Mouse (Mus musculus): ENCODE results near the gene Muc4. TPM values are rescaled to one million over a fixed set of nuclear protein-coding genes. Genes with fewer than 3 reads are reported as not detected.
A peak's percentile ranks its signal among the peaks of the same experiment; 100 is the strongest.

The Muc4 gene
- polyA plus RNA-seq, 1 experiment from 2014 or later = 0.21 TPM

- Histone ChIP-seq H3K9me3 (replicated peaks; ENCODE audit: control insufficient read depth, low read length) (no peaks in the 10 kb centered on the region), H3K9ac (ENCODE audit: low read length) (no peak overlapping the region), H3K4me1 (ENCODE audit: control insufficient read depth, insufficient read depth, low read length) (peaks cover 11% of the 10 kb centered on the region), H3K4me3 (ENCODE audit: low read length) (no peak overlapping the region), H3K36me3 (ENCODE audit: control insufficient read depth, insufficient read depth) (no peaks in the 10 kb centered on the region), H3K27ac (ENCODE audit: low read length) (no peak overlapping the region), H3K4me2 (ENCODE audit: low read depth, low read length) (no peak overlapping the region), H3K27me3 (ENCODE audit: control insufficient read depth, insufficient read depth, low read length) (no peaks in the 10 kb centered on the region)
- WGBS = 62% methylated on average over 8 of the region's 8 CpGs
- no peak for ATAC-seq (replicated peaks; ENCODE audit: extremely low read depth, insufficient read depth, low FRiP score)
Measured at GRCm38 (mm10) chr16:32807408-32808185, 71.9 kb downstream of the Muc4 start.

GRCm38 (mm10) chr16:32810321-32810720 is 74.6 kb downstream of the Muc4 start, which contains the start of gene Smbd1:
Smbd1 (minus strand) TSS chr16:32810477.
- Histone ChIP-seq H3K27me3 (ENCODE audit: control insufficient read depth, insufficient read depth, low read length) (no peaks in the 10 kb centered on the region), H3K4me2 (ENCODE audit: low read depth, low read length) (no peak within 1 kb of the TSS), H3K4me1 (ENCODE audit: control insufficient read depth, insufficient read depth, low read length) (peaks cover 6% of the 10 kb centered on the region), H3K4me3 (ENCODE audit: low read length) (no peak within 1 kb of the TSS), H3K9me3 (replicated peaks; ENCODE audit: control insufficient read depth, low read length) (no peaks in the 10 kb centered on the region), H3K9ac (ENCODE audit: low read length) (no peak within 1 kb of the TSS), H3K27ac (ENCODE audit: low read length) (no peak within 1 kb of the TSS), H3K36me3 (ENCODE audit: control insufficient read depth, insufficient read depth) (no peaks in the 10 kb centered on the region)
- WGBS = 85% methylated on average over 4 of the region's 4 CpGs
- ATAC-seq (replicated peaks; ENCODE audit: extremely low read depth, insufficient read depth, low FRiP score) = no peak

- no peak overlapping the region for H3K27ac ChIP-seq (ENCODE audit: low read length)
- ATAC-seq (replicated peaks; ENCODE audit: extremely low read depth, insufficient read depth, low FRiP score) = no peak; the same call in 1 of the 2 replicates
- 0% methylated on average over 9 of the region's 9 CpGs for WGBS
- H3K36me3 ChIP-seq (ENCODE audit: control insufficient read depth, insufficient read depth) = no peaks in the 10 kb centered on the region
- H3K4me3 ChIP-seq (ENCODE audit: low read length) = no peak overlapping the region; the same call in 1 of the 2 replicates
- no peak overlapping the region for H3K9ac ChIP-seq (ENCODE audit: low read length)
- H3K9me3 ChIP-seq (replicated peaks; ENCODE audit: control insufficient read depth, low read length) = no peaks in the 10 kb centered on the region
- peaks cover 13% of the 10 kb centered on the region for H3K4me1 ChIP-seq (ENCODE audit: control insufficient read depth, insufficient read depth, low read length)
- H3K27me3 ChIP-seq (ENCODE audit: control insufficient read depth, insufficient read depth, low read length) = no peaks in the 10 kb centered on the region
- peak overlapping the region; percentile 42 for H3K4me2 ChIP-seq (ENCODE audit: low read depth, low read length)
Measured at GRCm38 (mm10) chr16:32812888-32813361, 77.2 kb downstream of the Muc4 start.

- no peak for ATAC-seq (replicated peaks; ENCODE audit: extremely low read depth, insufficient read depth, low FRiP score)
- no peak overlapping the region; the same call in 1 of the 2 replicates for H3K4me3 ChIP-seq (ENCODE audit: low read length)
Measured at GRCm38 (mm10) chr16:32813362-32813761, 77.7 kb downstream of the Muc4 start.

GRCm38 (mm10) chr16:32813771-32814170 is 78.1 kb downstream of the Muc4 start:
- Histone ChIP-seq H3K4me3 (ENCODE audit: low read length) (no peak overlapping the region), H3K27me3 (ENCODE audit: control insufficient read depth, insufficient read depth, low read length) (no peaks in the 10 kb centered on the region), H3K4me2 (ENCODE audit: low read depth, low read length) (no peak overlapping the region), H3K9ac (ENCODE audit: low read length) (no peak overlapping the region), H3K27ac (ENCODE audit: low read length) (no peak overlapping the region), H3K9me3 (replicated peaks; ENCODE audit: control insufficient read depth, low read length) (no peaks in the 10 kb centered on the region), H3K36me3 (ENCODE audit: control insufficient read depth, insufficient read depth) (no peaks in the 10 kb centered on the region), H3K4me1 (ENCODE audit: control insufficient read depth, insufficient read depth, low read length) (peaks cover 15% of the 10 kb centered on the region)
- ATAC-seq (replicated peaks; ENCODE audit: extremely low read depth, insufficient read depth, low FRiP score) = no peak
- 75% methylated on average over 3 of the region's 3 CpGs for WGBS

More at GRCm38 (mm10) chr16:32813362-32813761, 77.7 kb downstream of the Muc4 start:
- no peaks in the 10 kb centered on the region for H3K36me3 ChIP-seq (ENCODE audit: control insufficient read depth, insufficient read depth)
- peak overlapping the region; percentile 42 for H3K4me2 ChIP-seq (ENCODE audit: low read depth, low read length)
- 49% methylated on average over 9 of the region's 9 CpGs for WGBS
- no peaks in the 10 kb centered on the region for H3K27me3 ChIP-seq (ENCODE audit: control insufficient read depth, insufficient read depth, low read length)
- peaks cover 15% of the 10 kb centered on the region for H3K4me1 ChIP-seq (ENCODE audit: control insufficient read depth, insufficient read depth, low read length)
- no peak overlapping the region for H3K9ac ChIP-seq (ENCODE audit: low read length)
- no peak overlapping the region for H3K27ac ChIP-seq (ENCODE audit: low read length)
- no peaks in the 10 kb centered on the region for H3K9me3 ChIP-seq (replicated peaks; ENCODE audit: control insufficient read depth, low read length)

GRCm38 (mm10) chr16:32814539-32814938 is 78.9 kb downstream of the Muc4 start:
- H3K4me1 ChIP-seq (ENCODE audit: control insufficient read depth, insufficient read depth, low read length) = peaks cover 15% of the 10 kb centered on the region
- 20% methylated on average over 14 of the region's 14 CpGs for WGBS
- peak overlapping the region; percentile 84 for H3K27ac ChIP-seq (ENCODE audit: low read length)
- peak overlapping the region; percentile 69 for H3K9ac ChIP-seq (ENCODE audit: low read length)
- H3K36me3 ChIP-seq (ENCODE audit: control insufficient read depth, insufficient read depth) = no peaks in the 10 kb centered on the region
- peak overlapping the region; percentile 61 for H3K4me2 ChIP-seq (ENCODE audit: low read depth, low read length)
- no peaks in the 10 kb centered on the region for H3K9me3 ChIP-seq (replicated peaks; ENCODE audit: control insufficient read depth, low read length)
- no peaks in the 10 kb centered on the region for H3K27me3 ChIP-seq (ENCODE audit: control insufficient read depth, insufficient read depth, low read length)
- 0 out of 2 replicates have a peak, but pooled peaks have one; percentile 37 for ATAC-seq (replicated peaks; ENCODE audit: extremely low read depth, insufficient read depth, low FRiP score)
- H3K4me3 ChIP-seq (ENCODE audit: low read length) = peak overlapping the region; percentile 47

GRCm38 (mm10) chr16:32815160-32815605 is 79.5 kb downstream of the Muc4 start:
- Histone ChIP-seq H3K9me3 (replicated peaks; ENCODE audit: control insufficient read depth, low read length) (no peaks in the 10 kb centered on the region), H3K9ac (ENCODE audit: low read length) (peak overlapping the region; percentile 69), H3K27ac (ENCODE audit: low read length) (peak overlapping the region; percentile 84), H3K4me2 (ENCODE audit: low read depth, low read length) (peak overlapping the region; percentile 61), H3K36me3 (ENCODE audit: control insufficient read depth, insufficient read depth) (no peaks in the 10 kb centered on the region), H3K4me1 (ENCODE audit: control insufficient read depth, insufficient read depth, low read length) (peaks cover 15% of the 10 kb centered on the region), H3K27me3 (ENCODE audit: control insufficient read depth, insufficient read depth, low read length) (no peaks in the 10 kb centered on the region), H3K4me3 (ENCODE audit: low read length) (peak overlapping the region; percentile 47)
- peak; percentile 83 for ATAC-seq (replicated peaks; ENCODE audit: extremely low read depth, insufficient read depth, low FRiP score)
- WGBS = 5% methylated on average over 6 of the region's 6 CpGs

GRCm38 (mm10) chr16:32818036-32818435 is 82.3 kb downstream of the Muc4 start:
- Histone ChIP-seq H3K4me1 (ENCODE audit: control insufficient read depth, insufficient read depth, low read length) (peaks cover 35% of the 10 kb centered on the region), H3K9ac (ENCODE audit: low read length) (no peak overlapping the region), H3K9me3 (replicated peaks; ENCODE audit: control insufficient read depth, low read length) (no peaks in the 10 kb centered on the region), H3K4me3 (ENCODE audit: low read length) (no peak overlapping the region), H3K36me3 (ENCODE audit: control insufficient read depth, insufficient read depth) (no peaks in the 10 kb centered on the region), H3K4me2 (ENCODE audit: low read depth, low read length) (no peak overlapping the region), H3K27me3 (ENCODE audit: control insufficient read depth, insufficient read depth, low read length) (no peaks in the 10 kb centered on the region), H3K27ac (ENCODE audit: low read length) (no peak overlapping the region)
- no peak for ATAC-seq (replicated peaks; ENCODE audit: extremely low read depth, insufficient read depth, low FRiP score)
- WGBS = 73% methylated on average over 4 of the region's 4 CpGs

GRCm38 (mm10) chr16:32818441-32818840 is 82.8 kb downstream of the Muc4 start:
- Histone ChIP-seq H3K9me3 (replicated peaks; ENCODE audit: control insufficient read depth, low read length) (no peaks in the 10 kb centered on the region), H3K27me3 (ENCODE audit: control insufficient read depth, insufficient read depth, low read length) (no peaks in the 10 kb centered on the region), H3K4me1 (ENCODE audit: control insufficient read depth, insufficient read depth, low read length) (peaks cover 36% of the 10 kb centered on the region), H3K4me3 (ENCODE audit: low read length) (no peak overlapping the region), H3K4me2 (ENCODE audit: low read depth, low read length) (no peak overlapping the region), H3K9ac (ENCODE audit: low read length) (no peak overlapping the region), H3K27ac (ENCODE audit: low read length) (no peak overlapping the region), H3K36me3 (ENCODE audit: control insufficient read depth, insufficient read depth) (peaks cover under 1% of the 10 kb centered on the region; the same call in 1 of the 2 replicates)
- WGBS = 85% methylated on average over 5 of the region's 5 CpGs
- no peak for ATAC-seq (replicated peaks; ENCODE audit: extremely low read depth, insufficient read depth, low FRiP score)

All from heart, embryonic 16.5 days (tissue).